In genomic region chr6:93962757-93963336, GRCm38 (mm10) we compare ENCODE assay signal across 16 mouse cellular contexts.
DNase-seq lines count a peak whose midpoint lies in the region; ATAC-seq lines count a peak whose summit lies in the region.
"Had no signal": no experiment of that assay in that cellular context is flagged by ENCODE, and none has a peak within 500 bp of the region (broad histone marks: within the 10 kb centered on the region; RNA-seq: fewer than 3 reads in every experiment).

No protein-coding gene starts in this region.

- H3K4me3 ChIP-seq in limb, embryonic 13.5 days, result no peak overlapping the region
- no peak overlapping the region for H3K4me3 ChIP-seq in limb, embryonic 10.5 days
- no peak overlapping the region for H3K4me3 ChIP-seq in intestine, embryonic 15.5 days (replicated peaks)
- H3K4me3 ChIP-seq: embryonic facial prominence, embryonic 15.5 days; liver, embryonic 15.5 days had no signal

- no peaks in the 10 kb centered on the region for H3K27me3 ChIP-seq in limb, embryonic 13.5 days
- no peaks in the 10 kb centered on the region for H3K27me3 ChIP-seq in limb, embryonic 10.5 days (ENCODE audit: low read depth, poor library complexity, severe bottlenecking)
- H3K27me3 ChIP-seq in intestine, embryonic 15.5 days (replicated peaks), result no peaks in the 10 kb centered on the region
- H3K27me3 ChIP-seq: embryonic facial prominence, embryonic 15.5 days; liver, embryonic 15.5 days; Patski had no signal

- ATAC-seq in limb, embryonic 13.5 days (ENCODE audit: low FRiP score, low read depth), result no peak
- peak; percentile 67; the same call in 1 of the 2 replicates for ATAC-seq in intestine, embryonic 15.5 days
- no peak for ATAC-seq in granulocyte monocyte progenitor cell, adult 5-6 weeks (replicated peaks; ENCODE audit: poor library complexity, severe bottlenecking)
- ATAC-seq: hindbrain, embryonic 16.5 days; Patski had no signal

- H3K9me3 ChIP-seq in limb, embryonic 13.5 days, result no peaks in the 10 kb centered on the region
- H3K9me3 ChIP-seq in limb, embryonic 10.5 days (replicated peaks), result no peaks in the 10 kb centered on the region
- no peaks in the 10 kb centered on the region for H3K9me3 ChIP-seq in intestine, embryonic 15.5 days
- H3K9me3 ChIP-seq: embryonic facial prominence, embryonic 15.5 days; liver, embryonic 15.5 days had no signal

- 0 out of 2 replicates have a peak overlapping the region, but pooled peaks have one; percentile 22 for H3K27ac ChIP-seq in limb, embryonic 13.5 days
- H3K27ac ChIP-seq in limb, embryonic 10.5 days, result no peak overlapping the region
- no peak overlapping the region for H3K27ac ChIP-seq in intestine, embryonic 15.5 days
- H3K27ac ChIP-seq: embryonic facial prominence, embryonic 15.5 days; liver, embryonic 15.5 days had no signal

- 0 out of 2 replicates have a peak, but pooled peaks cover 3% of the 10 kb centered on the region for H3K4me1 ChIP-seq in limb, embryonic 13.5 days
- peaks cover 4% of the 10 kb centered on the region; the same call in 1 of the 2 replicates for H3K4me1 ChIP-seq in limb, embryonic 10.5 days
- H3K4me1 ChIP-seq in intestine, embryonic 15.5 days (replicated peaks), result no peaks in the 10 kb centered on the region
- H3K4me1 ChIP-seq: embryonic facial prominence, embryonic 15.5 days; liver, embryonic 15.5 days had no signal

- H3K9ac ChIP-seq in limb, embryonic 13.5 days, result no peak overlapping the region
- H3K9ac ChIP-seq in intestine, embryonic 15.5 days, result no peak overlapping the region
- H3K9ac ChIP-seq: embryonic facial prominence, embryonic 15.5 days; liver, embryonic 15.5 days had no signal

- H3K36me3 ChIP-seq in limb, embryonic 13.5 days, result no peaks in the 10 kb centered on the region
- no peaks in the 10 kb centered on the region for H3K36me3 ChIP-seq in limb, embryonic 10.5 days
- no peaks in the 10 kb centered on the region for H3K36me3 ChIP-seq in intestine, embryonic 15.5 days
- H3K36me3 ChIP-seq: embryonic facial prominence, embryonic 15.5 days; liver, embryonic 15.5 days had no signal

- WGBS in limb, embryonic 13.5 days, result 66% methylated on average over 5 of the region's 5 CpGs
- WGBS in limb, embryonic 10.5 days, result 91% methylated on average over 5 of the region's 5 CpGs
- 74% methylated on average over 5 of the region's 5 CpGs for WGBS in intestine, embryonic 15.5 days

- no peak overlapping the region for H3K4me2 ChIP-seq in limb, embryonic 13.5 days (replicated peaks)
- no peak overlapping the region for H3K4me2 ChIP-seq in intestine, embryonic 15.5 days (replicated peaks)
- H3K4me2 ChIP-seq: embryonic facial prominence, embryonic 15.5 days; liver, embryonic 15.5 days had no signal

- DNase-seq in frontal cortex, adult 2 months (ENCODE audit: extremely low spot score in 1 of 2, low spot score in 1 of 2), result peak; percentile 33 to 55
- DNase-seq in frontal cortex, postnatal 25 days (ENCODE audit: low spot score in 2 of 2), result no peak
- no peak for DNase-seq in limb, embryonic 10.5 days (ENCODE audit: low spot score)
- DNase-seq in right cerebral cortex, postnatal 4 days, result peak; percentile 8
- no peak for DNase-seq in thymus, postnatal 4 days
- DNase-seq: adrenal gland, postnatal 36 days; cerebellum, postnatal 10 days; gastrocnemius, postnatal 14 days; kidney, postnatal 36 days had no signal

Comparison
In these comparisons a context has a peak if more than half of its experiments do, and no peak if none do; other contexts are left out.
1. DNase-seq: peak in frontal cortex, adult 2 months (2 of 2) and right cerebral cortex, postnatal 4 days (single experiment); none in frontal cortex, postnatal 25 days (0 of 2), limb, embryonic 10.5 days (single experiment) and thymus, postnatal 4 days (single experiment).